Mouse (Mus musculus) cerebellum, adult 11-12 months (tissue): Measurements from ENCODE around the gene Gm2030.
"Not testable (repeated sequence)": the region's sequence is repeated elsewhere in the genome, so short reads cannot be mapped to it uniquely, and the experiment has no call there.

Source experiments
- DNase-seq: peaks from one replicate; pipeline ENCODE4 v3.0.0; 2022

The Gm2030 gene

DNA sequence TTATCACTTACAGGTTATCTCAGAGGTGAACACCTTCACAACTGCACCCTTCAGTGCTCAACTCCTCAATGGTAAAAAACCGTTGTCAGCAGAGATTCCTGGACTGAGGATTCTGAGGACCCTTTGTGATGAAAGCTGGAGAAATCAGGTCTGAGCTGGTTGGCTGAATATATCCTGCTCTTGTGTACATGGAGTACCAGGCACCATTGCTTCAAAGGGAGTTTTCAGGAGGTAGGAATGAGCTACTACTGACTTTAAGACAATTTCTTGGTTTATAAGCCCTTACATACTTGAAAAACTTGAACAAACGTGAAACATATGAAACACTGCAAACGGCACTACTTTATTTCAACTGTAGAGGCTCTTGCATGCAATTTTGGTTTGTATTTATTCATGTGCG lies at the start of gene Gm2030:
Gene Gm2030 (minus strand): TSS at position 101 of the 400 bp plus-strand sequence.
- not testable (repeated sequence) for DNase-seq
